Mouse (Mus musculus): ENCODE data around the gene Wdr24. TPM values are rescaled to one million over a fixed set of nuclear protein-coding genes. Genes with fewer than 3 reads are reported as not detected.
A peak's percentile ranks its signal among the peaks of the same experiment; 100 is the strongest.

Gene Wdr24
- polyA plus RNA-seq (2015; fragmentation: Nextera tagmentation; extraction: Ambion mirVana), result 25.2 and 27.7 TPM in 2 replicates

DNA sequence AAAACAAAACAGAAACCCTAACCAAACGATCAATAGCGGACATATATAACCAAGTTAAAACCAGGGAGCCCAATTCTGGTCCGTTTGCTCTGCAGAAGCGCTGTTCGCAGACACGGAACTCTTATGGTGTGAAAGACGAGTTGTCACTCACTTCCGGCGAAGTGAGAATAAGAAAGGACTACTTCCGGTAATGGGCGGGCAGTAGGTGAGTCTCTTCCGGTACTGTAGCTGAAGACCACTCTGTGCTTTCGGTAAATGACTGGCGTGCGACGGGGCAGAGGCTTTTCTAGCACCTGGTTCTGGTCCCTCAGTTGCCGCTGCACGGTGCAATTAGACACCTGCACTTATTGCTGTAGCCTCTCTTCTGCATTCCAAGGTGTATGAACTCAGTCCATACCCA is at the start of gene Wdr24:
Gene Wdr24 (plus strand): TSS at position 176 of the 400 bp plus-strand sequence.
- under 1% methylated on average over 18 of the region's 18 CpGs for WGBS

DNA sequence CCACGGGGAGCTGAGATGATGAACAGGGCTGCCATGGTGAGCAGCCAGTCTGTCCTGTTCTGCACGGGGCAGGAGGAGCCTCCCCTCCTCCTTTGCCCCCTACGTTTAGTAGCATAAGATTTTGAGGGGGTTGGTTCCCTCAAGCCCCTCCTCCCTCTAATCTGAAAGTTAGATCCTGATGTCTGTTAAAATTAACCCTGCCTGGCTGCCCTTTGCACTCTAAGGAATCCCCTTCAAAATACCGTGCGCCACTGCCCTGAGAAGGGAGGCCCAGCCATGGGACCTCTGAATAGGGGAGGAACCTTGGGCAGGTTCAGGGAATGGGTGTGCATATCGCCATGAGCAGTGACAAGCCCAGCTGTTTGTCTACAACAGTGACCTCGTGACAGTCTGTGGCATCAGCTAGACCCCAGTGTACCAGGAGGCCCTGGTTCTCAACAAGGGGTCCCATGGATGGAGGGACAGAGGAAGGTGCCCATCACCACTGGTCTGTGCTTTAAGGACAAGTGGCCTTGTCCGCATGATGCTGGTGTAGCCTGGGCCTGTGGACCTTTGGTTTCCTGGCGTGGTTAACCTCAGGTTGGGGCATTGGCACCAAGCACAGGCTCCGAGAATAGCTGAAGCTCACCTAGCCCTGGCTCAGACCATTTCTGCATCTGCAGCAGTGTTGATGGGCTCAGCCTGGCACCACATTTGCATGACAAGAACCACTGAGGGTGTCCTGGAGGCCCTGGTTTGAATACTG is 47.9 kb upstream of the Wdr24 start:
- Histone ChIP-seq H3K9ac (no peak overlapping the region), H3K4me1 (peaks cover 9% of the 10 kb centered on the region), H3K4me3 (no peak overlapping the region), H3K9me3 (no peaks in the 10 kb centered on the region), H3K27me3 (no peaks in the 10 kb centered on the region), H3K4me2 (replicated peaks) (no peak overlapping the region), H3K27ac (no peak overlapping the region), H3K36me3 (peaks cover 34% of the 10 kb centered on the region)
- WGBS, result 81% methylated on average over 10 of the region's 10 CpGs
- no peak for ATAC-seq (ENCODE audit: low FRiP score, low read depth)

More for the DNA sequence above, at the start of gene Wdr24:
- Histone ChIP-seq H3K4me2 (replicated peaks) (peak within 1 kb of the TSS; percentile 97), H3K9ac (peak within 1 kb of the TSS; percentile 77), H3K27me3 (peaks cover 41% of the 10 kb centered on the region), H3K4me3 (peak within 1 kb of the TSS; percentile 67), H3K4me1 (peaks cover 38% of the 10 kb centered on the region), H3K9me3 (no peaks in the 10 kb centered on the region), H3K36me3 (peaks cover 24% of the 10 kb centered on the region), H3K27ac (peak within 1 kb of the TSS; percentile 40; the same call in 1 of the 2 replicates)
- ATAC-seq (ENCODE audit: low FRiP score, low read depth), result peak; percentile 78

DNA sequence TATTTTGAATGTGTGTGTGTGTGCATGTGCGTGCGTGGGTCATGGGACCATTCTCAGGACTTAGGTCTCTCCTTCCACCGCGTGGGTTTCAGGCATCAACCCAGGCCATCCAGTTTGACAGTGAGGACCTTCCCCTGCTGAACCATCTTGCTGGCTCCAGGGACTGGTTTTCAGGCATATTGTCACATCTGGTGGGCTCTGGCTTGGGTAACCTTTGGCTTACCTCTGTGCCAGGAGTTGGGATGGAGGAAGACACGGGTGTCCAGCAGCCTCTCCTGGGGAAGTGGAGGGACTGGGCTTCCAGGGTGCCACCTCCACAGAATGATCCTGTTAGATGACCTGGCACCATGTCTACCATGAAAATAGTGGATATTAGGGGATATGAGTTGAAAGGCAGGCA is 45.5 kb upstream of the Wdr24 start:
- 92% methylated on average over 5 of the region's 5 CpGs for WGBS

DNA sequence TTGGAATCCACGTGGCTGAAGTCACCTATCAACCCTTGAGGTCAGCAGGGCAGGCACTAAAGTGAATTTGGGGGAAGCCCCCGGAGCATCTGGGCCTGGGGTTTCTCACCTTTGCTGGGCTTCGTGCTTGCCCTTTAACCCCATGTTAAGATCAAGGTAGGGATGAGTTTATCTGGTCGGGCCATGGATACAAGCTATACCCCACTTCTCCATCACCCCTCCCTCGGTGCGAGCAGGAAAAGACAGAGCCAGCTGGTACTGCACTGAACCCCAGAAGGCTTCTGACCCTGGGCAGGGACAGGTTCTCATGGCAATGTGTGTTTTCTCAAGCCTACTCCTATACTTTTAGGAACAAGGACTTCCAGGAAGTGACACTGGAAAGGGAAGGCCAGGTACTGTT is 42.1 kb upstream of the Wdr24 start:
- no peak overlapping the region for H3K9ac ChIP-seq
- peaks cover 70% of the 10 kb centered on the region for H3K36me3 ChIP-seq
- 74% methylated on average over 6 of the region's 6 CpGs for WGBS
- H3K4me1 ChIP-seq, result peaks cover 18% of the 10 kb centered on the region
- no peaks in the 10 kb centered on the region for H3K9me3 ChIP-seq
- H3K27me3 ChIP-seq, result no peaks in the 10 kb centered on the region
- ATAC-seq (ENCODE audit: low FRiP score, low read depth), result no peak
- H3K27ac ChIP-seq, result no peak overlapping the region
- no peak overlapping the region for H3K4me2 ChIP-seq (replicated peaks)
- no peak overlapping the region for H3K4me3 ChIP-seq

More for the DNA sequence above, 45.5 kb upstream of the Wdr24 start:
- Histone ChIP-seq H3K9ac (no peak overlapping the region), H3K4me1 (peaks cover 9% of the 10 kb centered on the region), H3K27ac (no peak overlapping the region), H3K36me3 (peaks cover 58% of the 10 kb centered on the region), H3K4me3 (no peak overlapping the region), H3K4me2 (replicated peaks) (no peak overlapping the region), H3K27me3 (no peaks in the 10 kb centered on the region), H3K9me3 (no peaks in the 10 kb centered on the region)
- no peak for ATAC-seq (ENCODE audit: low FRiP score, low read depth)

DNA sequence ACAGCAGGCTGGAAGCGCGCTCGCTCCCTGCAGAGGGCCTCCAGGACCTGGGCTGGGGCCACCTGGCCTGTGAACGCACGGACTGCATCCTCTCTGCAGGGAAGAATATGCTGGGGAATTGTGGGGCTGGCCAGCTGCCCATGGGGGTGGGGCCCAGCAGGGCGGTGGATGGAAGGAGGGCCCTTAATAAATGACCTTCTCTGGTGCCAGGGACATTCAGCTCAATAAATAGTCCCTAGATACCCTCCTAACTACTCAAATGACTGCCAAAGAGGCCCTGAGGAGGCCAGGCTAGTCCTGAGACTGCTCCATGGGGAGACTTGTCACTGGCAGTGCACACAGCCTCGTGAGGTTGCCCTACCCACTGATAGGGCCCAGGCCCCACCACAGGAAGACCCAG is 40.3 kb upstream of the Wdr24 start:
- peaks cover 18% of the 10 kb centered on the region for H3K4me1 ChIP-seq
- no peaks in the 10 kb centered on the region for H3K9me3 ChIP-seq
- no peak overlapping the region for H3K27ac ChIP-seq
- H3K27me3 ChIP-seq, result no peaks in the 10 kb centered on the region
- 77% methylated on average over 7 of the region's 7 CpGs for WGBS
- H3K9ac ChIP-seq, result peak overlapping the region; percentile 48
- H3K4me3 ChIP-seq, result no peak overlapping the region
- H3K36me3 ChIP-seq, result peaks cover 64% of the 10 kb centered on the region
- no peak for ATAC-seq (ENCODE audit: low FRiP score, low read depth)
- H3K4me2 ChIP-seq (replicated peaks), result no peak overlapping the region

DNA sequence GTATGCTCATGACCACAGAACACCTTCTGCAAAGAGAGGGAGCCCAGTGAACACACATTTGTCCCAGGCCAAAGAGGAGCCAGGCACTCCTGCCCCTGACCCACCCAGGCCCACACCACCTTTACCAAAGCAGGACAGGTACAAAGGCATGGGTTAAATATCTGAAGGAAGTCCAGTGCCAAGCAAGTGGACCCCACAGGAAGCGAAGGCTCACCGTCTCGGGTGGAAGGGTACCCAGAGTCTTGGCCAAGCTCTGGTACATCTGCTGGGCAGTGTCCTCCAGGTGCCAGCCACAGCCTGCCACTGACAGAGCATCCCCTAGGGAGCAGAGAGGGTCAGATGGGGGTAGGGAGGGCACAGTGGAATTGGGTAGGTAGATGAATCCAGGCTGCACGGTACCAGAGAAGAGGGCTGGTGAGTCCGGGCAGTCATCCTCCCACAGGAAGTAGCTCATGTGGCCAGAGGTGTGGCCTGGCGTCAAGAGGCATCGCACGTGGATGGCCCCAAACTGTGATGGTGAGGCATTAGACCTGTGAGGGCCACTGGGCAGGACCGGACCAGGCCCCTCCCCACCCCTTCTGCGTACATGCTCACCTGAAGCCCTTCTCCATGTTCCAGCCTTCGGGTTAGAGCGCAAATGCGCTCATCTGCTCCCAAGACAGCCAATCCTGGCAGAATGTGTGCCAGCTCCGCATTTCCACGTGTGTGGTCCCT is 39.4 kb upstream of the Wdr24 start:
- Histone ChIP-seq H3K27ac (no peak overlapping the region), H3K4me1 (peaks cover 18% of the 10 kb centered on the region), H3K4me3 (peak overlapping the region; percentile 73), H3K9ac (peak overlapping the region; percentile 90), H3K27me3 (no peaks in the 10 kb centered on the region), H3K36me3 (peaks cover 64% of the 10 kb centered on the region), H3K4me2 (replicated peaks) (peak overlapping the region; percentile 86), H3K9me3 (no peaks in the 10 kb centered on the region)
- WGBS, result 79% methylated on average over 15 of the region's 15 CpGs
- ATAC-seq (ENCODE audit: low FRiP score, low read depth), result no peak

DNA sequence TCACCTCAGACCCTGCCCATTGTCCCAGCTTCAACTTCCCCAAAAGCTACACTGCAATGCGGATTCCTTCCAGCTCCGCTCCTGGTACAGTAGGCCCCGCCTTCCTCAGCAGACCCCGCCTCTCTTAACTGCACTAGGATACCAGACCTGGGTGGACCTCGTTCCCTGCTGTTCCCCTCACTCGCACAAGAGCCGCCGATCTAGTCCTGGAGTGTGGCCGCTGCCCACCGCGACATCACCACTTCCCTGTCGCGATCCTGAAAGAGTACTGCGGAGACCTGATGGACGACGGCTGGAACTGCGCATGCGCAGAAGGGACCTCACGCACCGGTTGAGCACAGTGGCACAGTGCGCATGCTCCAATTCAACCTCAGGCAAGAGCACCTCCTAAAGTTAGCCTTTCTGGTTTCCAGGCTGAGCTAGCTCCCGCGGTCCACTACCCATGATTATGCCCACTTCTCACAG is 38.1 kb upstream of the Wdr24 start, which contains the start of gene Haghl:
Gene Haghl (minus strand): TSS at position 393 of the 465 bp plus-strand sequence.
- peaks cover 62% of the 10 kb centered on the region for H3K36me3 ChIP-seq
- under 1% methylated on average over 23 of the region's 23 CpGs for WGBS
- H3K4me1 ChIP-seq, result peaks cover 18% of the 10 kb centered on the region
- peak; percentile 86 for ATAC-seq (ENCODE audit: low FRiP score, low read depth)
- H3K9me3 ChIP-seq, result no peaks in the 10 kb centered on the region
- peak within 1 kb of the TSS; percentile 90 for H3K9ac ChIP-seq
- no peaks in the 10 kb centered on the region for H3K27me3 ChIP-seq
- peak within 1 kb of the TSS; percentile 73 for H3K4me3 ChIP-seq
- H3K4me2 ChIP-seq (replicated peaks), result peak within 1 kb of the TSS; percentile 86
- H3K27ac ChIP-seq, result peak within 1 kb of the TSS; percentile 92

DNA sequence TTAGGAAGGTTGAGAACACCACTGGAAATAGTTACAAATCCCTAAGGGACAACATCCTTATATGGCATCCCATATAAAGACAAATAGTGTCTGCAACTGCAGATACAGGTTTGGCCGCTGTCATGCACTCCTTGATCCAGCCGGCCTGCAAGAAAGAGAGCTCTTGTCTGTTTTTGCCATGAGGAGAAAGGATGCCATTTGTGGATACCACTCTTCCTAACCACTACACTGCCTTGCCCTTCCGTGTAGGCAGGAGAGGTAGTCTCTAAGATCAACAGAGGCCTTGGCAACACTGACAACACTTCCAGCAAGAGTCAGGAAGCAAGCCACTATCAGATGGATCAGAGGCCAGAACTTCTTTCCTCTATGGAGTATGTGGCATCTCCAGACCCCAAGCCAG is 37.1 kb upstream of the Wdr24 start, which contains the start of gene Ccdc78:
Gene Ccdc78 (plus strand): TSS at position 301 of the 400 bp plus-strand sequence.
- Histone ChIP-seq H3K27ac (peak within 1 kb of the TSS; percentile 92), H3K4me3 (peak within 1 kb of the TSS; percentile 73), H3K27me3 (no peaks in the 10 kb centered on the region), H3K36me3 (peaks cover 52% of the 10 kb centered on the region), H3K9me3 (no peaks in the 10 kb centered on the region), H3K4me2 (replicated peaks) (peak within 1 kb of the TSS; percentile 86), H3K4me1 (peaks cover 27% of the 10 kb centered on the region), H3K9ac (peak within 1 kb of the TSS; percentile 90)
- no peak for ATAC-seq (ENCODE audit: low FRiP score, low read depth)
- WGBS, result 76% methylated on average over 3 of the region's 3 CpGs

DNA sequence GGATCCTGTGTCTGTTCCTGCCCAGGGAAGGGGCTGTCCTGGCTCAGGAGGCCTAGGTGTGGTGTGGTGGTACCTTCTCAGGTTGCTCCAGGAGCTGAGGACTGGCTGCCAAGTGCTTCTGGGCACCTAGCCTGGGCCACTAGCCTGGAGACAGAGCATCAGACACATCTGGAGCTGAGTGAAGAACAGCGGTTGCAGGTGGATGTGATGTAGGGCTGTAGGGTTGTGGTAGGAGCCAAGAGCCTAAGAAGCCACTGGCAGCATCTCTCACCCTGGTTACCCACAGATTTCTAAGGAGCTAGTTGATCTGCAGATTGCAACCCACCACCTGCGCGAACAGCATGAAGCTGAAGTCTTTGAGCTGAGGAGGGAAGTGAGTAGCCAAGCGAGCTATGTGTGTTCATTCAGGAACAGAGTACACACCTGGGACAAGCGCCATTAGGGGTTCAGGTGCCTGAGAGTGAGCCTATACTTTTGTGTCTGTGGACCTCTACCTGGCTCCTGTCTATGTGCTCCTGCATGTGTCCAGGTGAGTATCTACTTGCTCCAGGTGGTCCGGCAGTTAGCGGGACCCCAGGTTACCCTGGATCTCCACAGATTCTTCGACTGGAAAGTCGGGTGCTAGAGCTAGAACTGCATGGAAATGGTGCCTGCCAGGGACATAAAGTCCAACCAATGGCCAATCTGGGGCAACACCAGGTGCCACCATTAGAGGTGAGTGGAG is 36.5 kb upstream of the Wdr24 start:
- no peak for ATAC-seq (ENCODE audit: low FRiP score, low read depth)
- Histone ChIP-seq H3K4me1 (peaks cover 33% of the 10 kb centered on the region), H3K4me3 (no peak overlapping the region), H3K9me3 (no peaks in the 10 kb centered on the region), H3K36me3 (peaks cover 46% of the 10 kb centered on the region), H3K27me3 (no peaks in the 10 kb centered on the region), H3K27ac (no peak overlapping the region), H3K4me2 (replicated peaks) (no peak overlapping the region), H3K9ac (no peak overlapping the region)
- 90% methylated on average over 9 of the region's 9 CpGs for WGBS

DNA sequence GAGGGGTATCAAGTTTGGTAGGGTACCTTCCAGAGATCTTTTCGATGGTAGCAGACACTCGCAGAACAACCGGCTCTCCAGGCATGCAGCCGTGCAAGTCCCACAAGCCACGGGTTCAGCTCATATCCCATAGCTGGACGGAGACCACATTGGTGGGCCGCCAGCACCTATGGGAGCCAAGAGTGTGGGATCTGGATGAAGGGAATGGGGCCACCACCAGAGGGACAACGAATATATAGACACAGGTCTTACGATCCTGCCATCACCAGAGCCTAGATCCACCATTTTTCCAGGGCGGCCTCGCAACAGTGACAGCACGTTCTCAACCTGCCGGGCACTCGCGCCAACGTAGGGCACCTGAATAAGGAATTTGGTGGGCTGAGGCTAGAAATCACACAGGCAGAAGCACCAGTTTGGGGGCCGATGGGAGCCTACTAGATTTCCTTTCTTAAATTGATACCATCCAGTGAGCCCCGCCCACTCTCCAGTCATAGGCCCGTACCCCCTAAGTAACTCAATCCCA is 32.0 kb upstream of the Wdr24 start:
- Histone ChIP-seq H3K27ac (peak overlapping the region; percentile 91; the same call in 1 of the 2 replicates), H3K4me2 (replicated peaks) (peak overlapping the region; percentile 92), H3K27me3 (no peaks in the 10 kb centered on the region), H3K36me3 (peaks cover 23% of the 10 kb centered on the region), H3K4me3 (peak overlapping the region; percentile 87), H3K9me3 (no peaks in the 10 kb centered on the region), H3K9ac (peak overlapping the region; percentile 81), H3K4me1 (peaks cover 47% of the 10 kb centered on the region)
- 0 out of 2 replicates have a peak, but pooled peaks have one; percentile 2 for ATAC-seq (ENCODE audit: low FRiP score, low read depth)
- 27% methylated on average over 19 of the region's 19 CpGs for WGBS

DNA sequence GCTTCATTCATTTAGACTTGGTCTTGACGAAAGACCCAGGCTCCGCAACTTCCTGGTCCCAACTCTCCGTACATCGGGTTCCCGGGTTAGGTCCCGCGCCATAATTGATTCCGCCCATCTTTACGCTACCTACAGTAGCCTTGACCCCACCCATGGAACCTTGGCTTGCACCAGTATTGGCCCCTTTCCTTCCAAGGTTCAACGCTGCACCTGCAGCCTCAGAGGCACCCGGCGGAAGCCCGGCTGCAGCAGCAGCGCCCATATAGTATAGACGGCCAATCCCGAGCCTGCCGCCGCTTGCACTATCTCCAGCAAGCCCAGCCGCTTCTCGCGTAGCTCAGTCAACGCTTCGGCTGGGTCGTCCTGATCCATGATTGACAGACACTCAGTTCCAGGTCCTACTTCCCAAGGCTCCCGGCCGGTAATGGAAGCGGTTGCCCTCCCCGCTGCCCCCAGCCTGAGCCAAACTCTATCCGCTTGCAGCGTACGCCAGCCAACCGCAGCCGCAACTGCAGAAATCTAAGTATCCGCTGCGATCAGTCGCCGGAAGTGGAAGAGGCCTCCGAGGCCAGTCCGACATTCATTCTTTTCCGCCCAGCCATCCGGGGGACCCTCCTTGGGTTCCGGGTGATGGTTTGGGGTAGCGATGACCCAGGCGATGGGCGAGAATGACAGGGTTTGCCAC is 31.4 kb upstream of the Wdr24 start:
- Histone ChIP-seq H3K9ac (peak overlapping the region; percentile 81), H3K27ac (peak overlapping the region; percentile 91), H3K36me3 (peaks cover 23% of the 10 kb centered on the region), H3K4me1 (peaks cover 48% of the 10 kb centered on the region), H3K4me3 (peak overlapping the region; percentile 87), H3K4me2 (replicated peaks) (peak overlapping the region; percentile 92), H3K9me3 (no peaks in the 10 kb centered on the region), H3K27me3 (no peaks in the 10 kb centered on the region)
- ATAC-seq (ENCODE audit: low FRiP score, low read depth), result peak; percentile 57
- WGBS, result under 1% methylated on average over 45 of the region's 45 CpGs

Data from limb, embryonic 13.5 days (tissue).